Comparison of ENCODE assay signal across 8 mouse cellular contexts in the genomic region with DNA sequence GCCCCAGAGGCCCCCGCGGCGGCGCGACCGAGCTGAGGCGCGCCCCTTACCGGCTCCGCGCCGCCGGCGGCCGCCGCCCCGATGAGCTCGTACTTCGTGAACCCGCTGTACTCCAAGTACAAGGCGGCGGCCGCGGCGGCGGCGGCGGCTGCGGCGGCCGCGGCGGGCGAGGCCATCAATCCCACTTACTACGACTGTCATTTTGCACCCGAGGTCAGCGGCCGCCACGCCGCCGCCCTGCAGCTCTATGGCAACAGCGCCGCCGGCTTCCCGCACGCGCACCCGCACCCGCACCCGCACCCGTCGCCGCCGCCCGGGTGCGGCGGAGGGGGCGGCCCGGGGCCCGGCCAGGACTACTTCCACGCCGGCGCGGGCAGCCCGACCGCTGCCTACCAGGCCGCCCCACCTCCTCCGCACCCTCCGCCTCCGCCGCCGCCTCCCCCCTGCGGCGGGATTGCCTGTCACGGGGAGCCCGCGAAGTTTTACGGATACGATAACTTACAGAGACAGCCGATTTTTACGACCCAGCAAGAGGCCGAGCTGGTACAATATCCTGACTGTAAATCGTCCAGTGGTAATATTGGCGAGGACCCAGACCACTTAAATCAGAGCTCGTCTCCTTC. TPM values are rescaled to one million over a fixed set of nuclear protein-coding genes. Genes with fewer than 3 reads are reported as not detected.
DNase-seq lines count a peak whose midpoint lies in the region; ATAC-seq lines count a peak whose summit lies in the region.

No protein-coding gene starts in this region.

- peak overlapping the region; percentile 75 for H3K4me2 ChIP-seq in neural tube, embryonic 14.5 days (ENCODE audit: low read depth, low read length)

- ATAC-seq in neural tube, embryonic 14.5 days (ENCODE audit: low read depth) = peak; percentile 70

- DNase-seq in embryo, embryonic 10 days (ENCODE audit: low spot score) = peak; percentile 57
- DNase-seq in embryo, embryonic 10.5 days (ENCODE audit: low spot score) = no peak
- DNase-seq in NIH3T3 (ENCODE audit: low read depth) = peak; percentile 89
- DNase-seq in gastrocnemius, postnatal 25 days = peak; percentile 61
- DNase-seq in kidney, postnatal 25 days = peak; percentile 70 to 87
- no peak for DNase-seq in cerebellum, adult 18-20 months
- no peak for DNase-seq in spleen, postnatal 36 days (ENCODE audit: low spot score in 2 of 2)

- H3K4me3 ChIP-seq in neural tube, embryonic 14.5 days (ENCODE audit: low read depth, low read length) = peak overlapping the region; percentile 77

- H3K27me3 ChIP-seq in neural tube, embryonic 14.5 days (ENCODE audit: control insufficient read depth, insufficient read depth, low read length) = no peaks in the 10 kb centered on the region

- H3K9ac ChIP-seq in neural tube, embryonic 14.5 days (replicated peaks; ENCODE audit: low read depth, low read length) = peak overlapping the region; percentile 99

- no peaks in the 10 kb centered on the region for H3K36me3 ChIP-seq in neural tube, embryonic 14.5 days (ENCODE audit: control insufficient read depth, insufficient read depth, low read length)

- under 1% methylated on average over 58 of the region's 85 CpGs for WGBS in neural tube, embryonic 14.5 days

- H3K9me3 ChIP-seq in neural tube, embryonic 14.5 days (ENCODE audit: control insufficient read depth, low read length) = no peaks in the 10 kb centered on the region

- H3K4me1 ChIP-seq in neural tube, embryonic 14.5 days (ENCODE audit: control insufficient read depth, insufficient read depth, low read length) = peaks cover 35% of the 10 kb centered on the region

- peak overlapping the region; percentile 100 for H3K27ac ChIP-seq in neural tube, embryonic 14.5 days (ENCODE audit: low read depth, low read length)

RNA-seq across cellular contexts. Expression of gene Hoxd8, which starts 1.2 kb away (rescaled TPM):
- total RNA-seq in gastrocnemius, postnatal 25 days (2021) = 10 to 100 TPM; 11.7 to 30.6 TPM
- polyA plus RNA-seq in neural tube, embryonic 14.5 days (2014; fragmentation: Nextera tagmentation; extraction: Ambion mirVana) = 19.9 and 23.6 TPM in 2 replicates

RNA-seq across cellular contexts. Expression of gene Hoxd3, which starts 6.1 kb away (rescaled TPM):
- not detected for total RNA-seq in gastrocnemius, postnatal 25 days (2021)
- polyA plus RNA-seq in neural tube, embryonic 14.5 days (2014; fragmentation: Nextera tagmentation; extraction: Ambion mirVana) = 13.5 and 13.9 TPM in 2 replicates

RNA-seq across cellular contexts. Expression of gene Hoxd4, which starts 6.2 kb away (rescaled TPM):
- total RNA-seq in gastrocnemius, postnatal 25 days (2021) = 1 to 10 TPM; 1.4 to 2.2 TPM
- 4.7 and 5.5 TPM in 2 replicates for polyA plus RNA-seq in neural tube, embryonic 14.5 days (2014; fragmentation: Nextera tagmentation; extraction: Ambion mirVana)

RNA-seq across cellular contexts. Expression of gene Hoxd9, which starts 8.1 kb away (rescaled TPM):
- total RNA-seq in gastrocnemius, postnatal 25 days (2021) = 10 to 100 TPM in 1 of 2 experiments, 1 to 10 TPM in 1; 5.7 to 14.7 TPM
- polyA plus RNA-seq in neural tube, embryonic 14.5 days (2014; fragmentation: Nextera tagmentation; extraction: Ambion mirVana) = 20.9 and 37.4 TPM in 2 replicates

RNA-seq across cellular contexts. Expression of gene Hoxd10, which starts 13.9 kb away (rescaled TPM):
- 1 to 10 TPM; 1.5 to 4.5 TPM for total RNA-seq in gastrocnemius, postnatal 25 days (2021)
- polyA plus RNA-seq in neural tube, embryonic 14.5 days (2014; fragmentation: Nextera tagmentation; extraction: Ambion mirVana) = 55.4 and 90.2 TPM in 2 replicates

Comparison
In these comparisons a context has a peak if more than half of its experiments do, and no peak if none do; other contexts are left out.
1. DNase-seq: peak in embryo, embryonic 10 days (single experiment), NIH3T3 (single experiment), gastrocnemius, postnatal 25 days (single experiment) and kidney, postnatal 25 days (2 of 2); none in embryo, embryonic 10.5 days (single experiment), cerebellum, adult 18-20 months (0 of 2) and spleen, postnatal 36 days (0 of 2).